Mouse (Mus musculus) small intestine, adult 10 weeks (tissue): ENCODE measurements around the gene Pcp2. TPM values are rescaled to one million over a fixed set of nuclear protein-coding genes. Genes with fewer than 3 reads are reported as not detected.

Experiments used
- polyA plus RNA-seq: library from polyadenylated mRNA; stranded (reverse); fragments of 350-450 nt; fragmentation: Illumina TruSeq; extraction: RNeasy Lipid Tissue Mini Kit (QIAGEN cat#74804); gene quantifications from one replicate; pipeline ENCODE4 v1.2.3, GENCODE M21; 2014; ENCODE audit warnings: low replicate concordance

Gene Pcp2
- polyA plus RNA-seq: not detected

GRCm38 (mm10) chr8:3625445-3625844 is at the start of gene Pcp2:
Pcp2 (minus strand) TSS chr8:3625545.

GRCm38 (mm10) chr8:3671980-3672491 is 46.7 kb upstream of the Pcp2 start, which contains the start of gene Fcor:
Fcor (minus strand) TSS chr8:3672362.

GRCm38 (mm10) chr8:3665507-3665906 is 40.2 kb upstream of the Pcp2 start, which contains the start of gene Mcemp1:
Mcemp1 (plus strand) TSS chr8:3665754.

GRCm38 (mm10) chr8:3655526-3655925 is 30.2 kb upstream of the Pcp2 start, which contains the start of gene Retn:
Retn (plus strand) TSS chr8:3655770.

GRCm38 (mm10) chr8:3630647-3631477 is 5.5 kb upstream of the Pcp2 start, which contains the start of gene Stxbp2:
Stxbp2 (plus strand) TSS chr8:3630955.

GRCm38 (mm10) chr8:3621199-3621970 is 4.0 kb downstream of the Pcp2 start, which contains the start of the genes Xab2 and Pet100:
Xab2 (minus strand) TSS chr8:3621316.
Pet100 (plus strand) TSS chr8:3621548.

GRCm38 (mm10) chr8:3586993-3587390 is 38.4 kb downstream of the Pcp2 start, which contains the start of gene Camsap3:
Camsap3 (plus strand) TSS chr8:3587293.

Other genes with a start within 250 kb of the Pcp2 start
- 5.2 TPM for gene Arhgef18, start 232.5 kb downstream of the Pcp2 start, polyA plus RNA-seq
- 1.3 TPM for gene Pex11g, start 157.9 kb downstream of the Pcp2 start, polyA plus RNA-seq
- not detected for gene Tex45, start 154.7 kb downstream of the Pcp2 start, polyA plus RNA-seq
- gene Zfp358, start 132.4 kb downstream of the Pcp2 start, polyA plus RNA-seq: 0.52 TPM
- gene Mcoln1, start 125.1 kb downstream of the Pcp2 start, polyA plus RNA-seq: 16.9 TPM
- 14.2 TPM for gene Pnpla6, start 110.2 kb downstream of the Pcp2 start, polyA plus RNA-seq
- gene C330021F23Rik, start 57.6 kb downstream of the Pcp2 start, polyA plus RNA-seq: 1.4 TPM
- gene Camsap3, start 38.3 kb downstream of the Pcp2 start, polyA plus RNA-seq: 2.7 TPM
- 0.19 TPM for gene Xab2, start 4.2 kb downstream of the Pcp2 start, polyA plus RNA-seq
- gene Pet100, start 4.0 kb downstream of the Pcp2 start, polyA plus RNA-seq: 4.4 TPM
- 46.8 TPM for gene Stxbp2, start 5.4 kb upstream of the Pcp2 start, polyA plus RNA-seq
- 3.1 TPM for gene Retn, start 30.2 kb upstream of the Pcp2 start, polyA plus RNA-seq
- gene Mcemp1, start 40.2 kb upstream of the Pcp2 start, polyA plus RNA-seq: not detected
- gene Fcor, start 46.8 kb upstream of the Pcp2 start, polyA plus RNA-seq: not detected
- gene Trappc5, start 50.8 kb upstream of the Pcp2 start, polyA plus RNA-seq: 4.5 TPM
- 0.85 TPM for gene Fcer2a, start 68.6 kb upstream of the Pcp2 start, polyA plus RNA-seq
- gene Clec4g, start 95.1 kb upstream of the Pcp2 start, polyA plus RNA-seq: not detected
- 15.9 TPM for gene Cd209a, start 123.4 kb upstream of the Pcp2 start, polyA plus RNA-seq
- 0.37 TPM for gene Cd209e, start 228.8 kb upstream of the Pcp2 start, polyA plus RNA-seq